Mouse (Mus musculus): Measurements from ENCODE around the gene Layn. TPM values are rescaled to one million over a fixed set of nuclear protein-coding genes. Genes with fewer than 3 reads are reported as not detected.

Gene Layn
- polyA plus RNA-seq, 1 experiment from 2014 or later, result 1.3 TPM

- ATAC-seq (ENCODE audit: low read depth), result no peak
- H3K4me2 ChIP-seq (ENCODE audit: low read depth, low read length), result no peak overlapping the region
- no peaks in the 10 kb centered on the region for H3K4me1 ChIP-seq (ENCODE audit: control insufficient read depth, low read depth, low read length)
- H3K27ac ChIP-seq (ENCODE audit: low read length), result no peak overlapping the region
- H3K9me3 ChIP-seq (replicated peaks; ENCODE audit: control insufficient read depth, low read length), result no peaks in the 10 kb centered on the region
- H3K4me3 ChIP-seq (ENCODE audit: low read depth, low read length), result no peak overlapping the region
- H3K9ac ChIP-seq (ENCODE audit: low read depth, low read length), result no peak overlapping the region
- H3K36me3 ChIP-seq (ENCODE audit: control insufficient read depth, insufficient read depth), result no peaks in the 10 kb centered on the region
- 26% methylated on average over 3 of the region's 3 CpGs for WGBS (ENCODE audit: insufficient replicate concordance)
- H3K27me3 ChIP-seq (ENCODE audit: control insufficient read depth, insufficient read depth, low read depth, low read length), result no peaks in the 10 kb centered on the region
Observed at GRCm38 (mm10) chr9:51052180-51052579, 24.7 kb downstream of the Layn start.

- no peak for ATAC-seq (ENCODE audit: low read depth)
- no peak overlapping the region for H3K27ac ChIP-seq (ENCODE audit: low read length)
- no peak overlapping the region for H3K4me3 ChIP-seq (ENCODE audit: low read depth, low read length)
- no peak overlapping the region for H3K9ac ChIP-seq (ENCODE audit: low read depth, low read length)
- no peaks in the 10 kb centered on the region for H3K36me3 ChIP-seq (ENCODE audit: control insufficient read depth, insufficient read depth)
- no peaks in the 10 kb centered on the region for H3K27me3 ChIP-seq (ENCODE audit: control insufficient read depth, insufficient read depth, low read depth, low read length)
- 62% methylated on average over 6 of the region's 6 CpGs for WGBS (ENCODE audit: insufficient replicate concordance)
- H3K4me2 ChIP-seq (ENCODE audit: low read depth, low read length), result no peak overlapping the region
- H3K9me3 ChIP-seq (replicated peaks; ENCODE audit: control insufficient read depth, low read length), result no peaks in the 10 kb centered on the region
- H3K4me1 ChIP-seq (ENCODE audit: control insufficient read depth, low read depth, low read length), result no peaks in the 10 kb centered on the region
Observed at GRCm38 (mm10) chr9:51042136-51042535, 34.8 kb downstream of the Layn start.

GRCm38 (mm10) chr9:51041491-51041980 is 35.4 kb downstream of the Layn start:
- H3K4me1 ChIP-seq (ENCODE audit: control insufficient read depth, low read depth, low read length), result no peaks in the 10 kb centered on the region
- H3K9ac ChIP-seq (ENCODE audit: low read depth, low read length), result no peak overlapping the region
- no peaks in the 10 kb centered on the region for H3K36me3 ChIP-seq (ENCODE audit: control insufficient read depth, insufficient read depth)
- H3K27ac ChIP-seq (ENCODE audit: low read length), result no peak overlapping the region
- no peak overlapping the region for H3K4me2 ChIP-seq (ENCODE audit: low read depth, low read length)
- no peaks in the 10 kb centered on the region for H3K9me3 ChIP-seq (replicated peaks; ENCODE audit: control insufficient read depth, low read length)
- no peak for ATAC-seq (ENCODE audit: low read depth)
- 68% methylated on average over 7 of the region's 7 CpGs for WGBS (ENCODE audit: insufficient replicate concordance)
- no peaks in the 10 kb centered on the region for H3K27me3 ChIP-seq (ENCODE audit: control insufficient read depth, insufficient read depth, low read depth, low read length)
- no peak overlapping the region for H3K4me3 ChIP-seq (ENCODE audit: low read depth, low read length)

GRCm38 (mm10) chr9:51032785-51033529 is 43.9 kb downstream of the Layn start:
- no peak for ATAC-seq (ENCODE audit: low read depth)
- H3K4me3 ChIP-seq (ENCODE audit: low read depth, low read length), result no peak overlapping the region
- H3K9me3 ChIP-seq (replicated peaks; ENCODE audit: control insufficient read depth, low read length), result no peaks in the 10 kb centered on the region
- no peaks in the 10 kb centered on the region for H3K4me1 ChIP-seq (ENCODE audit: control insufficient read depth, low read depth, low read length)
- no peak overlapping the region for H3K27ac ChIP-seq (ENCODE audit: low read length)
- no peak overlapping the region for H3K9ac ChIP-seq (ENCODE audit: low read depth, low read length)
- 66% methylated on average over 3 of the region's 3 CpGs for WGBS (ENCODE audit: insufficient replicate concordance)
- H3K36me3 ChIP-seq (ENCODE audit: control insufficient read depth, insufficient read depth), result no peaks in the 10 kb centered on the region
- H3K27me3 ChIP-seq (ENCODE audit: control insufficient read depth, insufficient read depth, low read depth, low read length), result no peaks in the 10 kb centered on the region
- no peak overlapping the region for H3K4me2 ChIP-seq (ENCODE audit: low read depth, low read length)

GRCm38 (mm10) chr9:51032291-51032690 is 44.6 kb downstream of the Layn start:
- Histone ChIP-seq H3K4me2 (ENCODE audit: low read depth, low read length) (no peak overlapping the region), H3K4me3 (ENCODE audit: low read depth, low read length) (no peak overlapping the region), H3K4me1 (ENCODE audit: control insufficient read depth, low read depth, low read length) (no peaks in the 10 kb centered on the region), H3K36me3 (ENCODE audit: control insufficient read depth, insufficient read depth) (no peaks in the 10 kb centered on the region), H3K9ac (ENCODE audit: low read depth, low read length) (no peak overlapping the region), H3K9me3 (replicated peaks; ENCODE audit: control insufficient read depth, low read length) (no peaks in the 10 kb centered on the region), H3K27me3 (ENCODE audit: control insufficient read depth, insufficient read depth, low read depth, low read length) (no peaks in the 10 kb centered on the region), H3K27ac (ENCODE audit: low read length) (no peak overlapping the region)
- WGBS (ENCODE audit: insufficient replicate concordance), result 48% methylated on average over 8 of the region's 8 CpGs
- ATAC-seq (ENCODE audit: low read depth), result no peak

GRCm38 (mm10) chr9:51031603-51032002 is 45.3 kb downstream of the Layn start:
- Histone ChIP-seq H3K4me1 (ENCODE audit: control insufficient read depth, low read depth, low read length) (no peaks in the 10 kb centered on the region), H3K27ac (ENCODE audit: low read length) (no peak overlapping the region), H3K9ac (ENCODE audit: low read depth, low read length) (no peak overlapping the region), H3K4me2 (ENCODE audit: low read depth, low read length) (no peak overlapping the region), H3K27me3 (ENCODE audit: control insufficient read depth, insufficient read depth, low read depth, low read length) (no peaks in the 10 kb centered on the region), H3K9me3 (replicated peaks; ENCODE audit: control insufficient read depth, low read length) (no peaks in the 10 kb centered on the region), H3K4me3 (ENCODE audit: low read depth, low read length) (no peak overlapping the region), H3K36me3 (ENCODE audit: control insufficient read depth, insufficient read depth) (no peaks in the 10 kb centered on the region)
- no peak for ATAC-seq (ENCODE audit: low read depth)
- 52% methylated on average over 6 of the region's 6 CpGs for WGBS (ENCODE audit: insufficient replicate concordance)

- Histone ChIP-seq H3K9me3 (replicated peaks; ENCODE audit: control insufficient read depth, low read length) (no peaks in the 10 kb centered on the region), H3K27ac (ENCODE audit: low read length) (no peak overlapping the region), H3K4me2 (ENCODE audit: low read depth, low read length) (no peak overlapping the region), H3K9ac (ENCODE audit: low read depth, low read length) (no peak overlapping the region), H3K4me1 (ENCODE audit: control insufficient read depth, low read depth, low read length) (no peaks in the 10 kb centered on the region), H3K4me3 (ENCODE audit: low read depth, low read length) (no peak overlapping the region), H3K36me3 (ENCODE audit: control insufficient read depth, insufficient read depth) (no peaks in the 10 kb centered on the region), H3K27me3 (ENCODE audit: control insufficient read depth, insufficient read depth, low read depth, low read length) (no peaks in the 10 kb centered on the region)
- ATAC-seq (ENCODE audit: low read depth), result no peak
- WGBS (ENCODE audit: insufficient replicate concordance), result 6% methylated on average over 1 of the region's 1 CpGs
Observed at GRCm38 (mm10) chr9:51030147-51030546, 46.7 kb downstream of the Layn start.

GRCm38 (mm10) chr9:51026952-51027351 is 49.9 kb downstream of the Layn start:
- H3K4me2 ChIP-seq (ENCODE audit: low read depth, low read length), result no peak overlapping the region
- H3K36me3 ChIP-seq (ENCODE audit: control insufficient read depth, insufficient read depth), result no peaks in the 10 kb centered on the region

GRCm38 (mm10) chr9:51021123-51021795 is 55.6 kb downstream of the Layn start:
- 36% methylated on average over 4 of the region's 4 CpGs for WGBS (ENCODE audit: insufficient replicate concordance)
- Histone ChIP-seq H3K4me1 (ENCODE audit: control insufficient read depth, low read depth, low read length) (no peaks in the 10 kb centered on the region), H3K9ac (ENCODE audit: low read depth, low read length) (no peak overlapping the region), H3K9me3 (replicated peaks; ENCODE audit: control insufficient read depth, low read length) (no peaks in the 10 kb centered on the region), H3K36me3 (ENCODE audit: control insufficient read depth, insufficient read depth) (no peaks in the 10 kb centered on the region), H3K27ac (ENCODE audit: low read length) (no peak overlapping the region), H3K4me3 (ENCODE audit: low read depth, low read length) (no peak overlapping the region), H3K4me2 (ENCODE audit: low read depth, low read length) (no peak overlapping the region), H3K27me3 (ENCODE audit: control insufficient read depth, insufficient read depth, low read depth, low read length) (no peaks in the 10 kb centered on the region)
- ATAC-seq (ENCODE audit: low read depth), result no peak

More at GRCm38 (mm10) chr9:51026952-51027351, 49.9 kb downstream of the Layn start:
- H3K9me3 ChIP-seq (replicated peaks; ENCODE audit: control insufficient read depth, low read length), result no peaks in the 10 kb centered on the region
- no peak overlapping the region for H3K4me3 ChIP-seq (ENCODE audit: low read depth, low read length)
- 77% methylated on average over 1 of the region's 1 CpGs for WGBS (ENCODE audit: insufficient replicate concordance)
- no peak overlapping the region for H3K27ac ChIP-seq (ENCODE audit: low read length)
- ATAC-seq (ENCODE audit: low read depth), result no peak
- H3K9ac ChIP-seq (ENCODE audit: low read depth, low read length), result no peak overlapping the region
- no peaks in the 10 kb centered on the region for H3K27me3 ChIP-seq (ENCODE audit: control insufficient read depth, insufficient read depth, low read depth, low read length)
- H3K4me1 ChIP-seq (ENCODE audit: control insufficient read depth, low read depth, low read length), result no peaks in the 10 kb centered on the region

Data from liver, embryonic 16.5 days (tissue).